Mouse (Mus musculus) cerebellum, adult 9-10 months (tissue): ENCODE data around the gene Shisa9.
"Not testable (repeated sequence)": the region's sequence is repeated elsewhere in the genome, so short reads cannot be mapped to it uniquely, and the experiment has no call there.

Experiments
- DNase-seq: peaks from one replicate; pipeline ENCODE4 v3.0.0; 2022

Shisa9 gene

GRCm38 (mm10) chr16:11983616-11984270, at the start of gene Shisa9:
Shisa9 (plus strand) TSS chr16:11984113.
- no peak for DNase-seq

GRCm38 (mm10) chr16:11940477-11940876, 43.4 kb upstream of the Shisa9 start:
- DNase-seq: peak; percentile 70

DNA sequence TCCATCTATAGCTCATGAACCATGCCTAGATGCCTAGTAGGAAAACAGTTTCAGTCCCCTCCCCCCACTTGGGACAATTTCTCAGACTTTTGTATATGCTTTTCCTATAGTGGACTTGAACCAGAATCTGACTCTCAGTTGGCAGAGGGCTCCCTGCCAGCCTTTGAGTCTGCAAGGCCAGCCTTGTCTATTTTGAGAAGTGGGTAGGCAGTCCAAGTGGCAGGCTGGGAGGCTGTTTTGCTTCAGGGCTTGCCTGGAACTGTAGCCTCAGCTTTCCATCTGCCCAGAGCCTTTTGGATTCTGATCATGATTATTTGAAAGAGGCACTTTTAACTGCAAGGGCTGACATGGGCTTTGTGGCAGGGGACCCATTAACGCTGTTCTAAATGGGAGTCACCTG, 23.2 kb upstream of the Shisa9 start:
- DNase-seq: peak; percentile 15

- no peak for DNase-seq
Observed at GRCm38 (mm10) chr16:11966041-11966440, 17.9 kb upstream of the Shisa9 start.

DNA sequence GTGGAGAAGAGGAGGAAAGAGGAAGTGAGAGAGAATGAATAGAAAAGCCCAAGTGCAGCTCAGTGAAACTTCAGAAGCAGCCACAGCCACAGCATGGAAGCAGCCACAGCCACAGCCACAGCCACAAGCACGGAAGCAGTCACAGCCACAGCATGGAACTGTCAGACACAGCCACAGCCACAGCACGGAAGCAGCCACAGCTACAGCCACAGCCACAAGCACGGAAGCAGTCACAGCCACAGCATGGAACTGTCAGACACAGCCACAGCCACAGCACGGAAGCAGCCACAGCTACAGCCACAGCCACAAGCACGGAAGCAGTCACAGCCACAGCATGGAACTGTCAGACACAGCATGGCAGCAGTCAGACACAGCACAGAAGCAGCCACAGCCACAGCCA, 17.1 kb upstream of the Shisa9 start:
- DNase-seq: not testable (repeated sequence)

- DNase-seq: no peak
Observed at GRCm38 (mm10) chr16:11967579-11967978, 16.3 kb upstream of the Shisa9 start.

DNA sequence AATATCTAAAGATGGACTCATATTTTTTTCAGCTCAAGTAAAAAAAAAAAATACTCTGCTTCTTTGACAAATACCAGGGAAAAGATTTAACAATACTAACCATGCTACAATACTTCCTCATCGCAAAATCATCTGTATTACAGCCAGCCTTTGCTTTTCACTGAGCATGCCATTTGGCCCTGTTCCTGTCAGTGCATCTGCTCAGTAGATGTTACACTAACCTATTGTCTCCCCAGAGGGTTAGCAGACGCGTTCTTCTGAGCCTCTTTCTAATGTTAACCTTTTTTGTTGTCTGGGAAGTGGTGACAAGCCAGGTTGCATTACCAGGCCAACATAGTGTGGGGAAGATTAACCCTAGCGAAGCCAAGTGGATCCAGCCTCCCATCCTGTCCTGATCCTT, 10.2 kb upstream of the Shisa9 start:
- no peak for DNase-seq

GRCm38 (mm10) chr16:11976737-11977136, 7.2 kb upstream of the Shisa9 start:
- no peak for DNase-seq

DNA sequence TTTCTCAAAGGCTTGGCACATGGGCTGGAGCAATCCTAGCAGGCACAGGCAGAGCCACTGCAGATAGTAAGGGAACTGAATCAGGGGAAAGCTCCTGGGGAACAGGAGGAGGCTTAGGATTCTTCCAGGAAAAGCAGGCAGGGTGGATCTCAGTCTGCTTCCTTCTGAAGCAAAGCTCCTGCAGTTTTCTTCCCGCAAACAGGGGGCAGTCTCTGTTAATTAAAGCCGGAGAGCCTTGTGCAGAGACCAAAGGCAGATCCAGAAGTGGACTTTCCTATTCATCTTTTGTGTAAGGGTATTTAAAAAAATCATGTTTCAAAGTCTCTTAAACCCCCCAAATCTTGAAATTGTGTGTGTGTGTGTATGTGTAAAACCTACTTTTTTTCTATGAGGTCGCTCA, 3.1 kb upstream of the Shisa9 start:
- no peak for DNase-seq

DNA sequence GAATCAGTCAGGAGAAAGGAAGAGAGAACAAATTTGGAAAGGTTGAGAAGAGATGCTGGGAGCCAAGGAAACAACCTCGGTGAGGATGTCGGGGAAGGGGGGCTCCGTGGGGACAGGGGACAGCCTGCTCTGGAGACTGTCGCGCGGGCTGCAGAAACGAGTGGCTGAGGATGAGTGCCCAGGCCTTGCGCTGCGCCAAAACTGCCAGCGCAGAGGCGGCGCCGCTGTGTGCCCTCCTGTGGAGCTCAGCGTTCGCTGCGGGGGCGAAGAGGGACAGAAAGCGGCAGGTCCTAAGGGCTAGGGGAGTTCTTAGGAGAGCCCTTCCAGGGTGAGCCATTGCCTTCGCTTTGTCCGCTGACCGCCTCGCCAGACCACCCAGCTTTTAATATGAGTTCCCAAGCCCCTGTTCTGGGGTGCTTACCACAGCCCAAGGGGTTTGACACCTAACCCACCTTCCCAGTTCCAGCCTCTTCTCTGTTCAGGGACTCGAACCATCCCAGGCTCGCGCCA, 752 bp upstream of the Shisa9 start:
- no peak for DNase-seq

DNA sequence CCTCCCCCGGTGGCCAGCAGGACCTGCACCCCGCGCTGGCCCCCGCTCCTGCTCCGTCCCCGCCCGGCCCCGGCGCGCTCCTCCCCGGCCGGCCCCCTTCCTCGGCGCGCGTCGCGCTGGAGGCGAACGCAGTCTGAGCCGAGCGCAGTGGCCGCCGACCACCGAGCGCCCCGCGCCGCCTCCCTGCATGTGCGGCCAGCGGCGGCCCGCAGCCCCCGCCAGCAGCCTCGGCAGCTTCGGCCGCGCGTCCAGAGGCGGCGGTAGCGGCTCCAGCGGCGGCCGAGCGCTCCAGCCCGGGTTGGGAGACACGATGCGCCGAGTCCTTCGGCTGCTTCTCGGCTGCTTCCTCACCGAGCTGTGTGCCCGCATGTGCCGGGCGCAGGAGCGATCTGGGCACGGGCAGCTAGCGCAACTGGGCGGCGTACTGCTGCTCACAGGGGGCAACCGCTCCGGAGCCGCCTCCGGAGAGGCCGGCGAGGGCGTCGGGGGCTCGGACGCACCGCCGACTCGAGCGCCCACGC, 418 bp downstream of the Shisa9 start:
- no peak for DNase-seq

DNA sequence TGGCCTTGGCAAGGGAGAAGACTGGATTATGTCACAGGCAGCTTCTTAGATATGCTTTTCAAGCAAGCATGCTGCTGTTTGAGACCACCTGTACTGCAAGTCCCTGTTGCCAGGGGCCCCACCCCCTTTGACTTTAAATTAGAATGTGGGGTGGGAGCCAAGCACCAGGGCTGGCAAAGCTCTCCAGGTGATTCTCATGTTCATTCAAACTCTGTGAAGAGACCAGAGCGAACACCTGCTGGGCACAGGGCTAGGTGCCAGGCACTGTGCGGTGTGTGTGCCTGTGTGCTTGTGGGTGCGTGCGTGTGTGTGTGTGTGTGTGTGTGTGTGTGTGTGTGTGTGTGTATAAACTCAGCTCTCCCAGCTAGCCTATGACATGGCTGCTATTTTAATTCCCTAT, 3.1 kb downstream of the Shisa9 start:
- DNase-seq: no peak

DNA sequence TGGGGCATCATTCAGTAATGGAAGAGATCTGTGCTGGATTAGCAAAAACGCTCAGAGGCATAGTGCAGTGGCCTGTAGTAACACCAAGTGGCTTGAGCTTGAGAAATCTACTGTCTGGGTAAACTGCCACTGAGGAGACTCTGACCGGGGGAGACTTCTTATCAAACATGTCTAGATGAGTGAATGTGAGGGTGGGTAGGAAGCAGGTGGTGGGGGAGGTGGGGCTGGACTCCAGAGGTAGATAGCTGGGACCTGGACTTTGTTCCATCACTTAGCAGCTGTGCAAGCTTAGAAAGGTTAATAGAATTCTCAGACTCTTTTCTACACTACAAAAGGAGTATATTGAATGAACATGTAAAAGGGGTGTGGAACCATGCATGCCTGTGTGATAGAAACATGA, 21.3 kb downstream of the Shisa9 start:
- no peak for DNase-seq

DNA sequence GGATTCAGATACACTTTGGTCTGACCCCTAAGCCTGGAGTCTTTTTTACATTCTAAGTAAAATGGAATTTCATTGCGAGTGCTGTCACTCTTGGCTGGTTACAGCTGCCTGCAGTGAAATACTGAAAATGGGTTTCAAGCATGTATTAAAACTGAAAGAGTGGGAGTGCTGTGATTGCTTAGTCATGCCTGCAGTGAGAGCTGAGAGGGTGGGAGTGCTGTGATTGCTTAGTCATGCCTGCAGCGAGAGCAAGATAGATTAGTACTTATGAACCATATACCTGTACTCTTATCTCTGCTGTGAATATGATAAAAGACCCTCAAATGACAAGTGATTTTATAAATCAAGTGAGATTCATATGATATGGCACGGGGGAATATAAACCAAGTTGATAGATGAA, 26.2 kb downstream of the Shisa9 start:
- DNase-seq: no peak

GRCm38 (mm10) chr16:12012747-12013146, 28.8 kb downstream of the Shisa9 start:
- no peak for DNase-seq

- DNase-seq: no peak
Observed at GRCm38 (mm10) chr16:12014523-12014922, 30.6 kb downstream of the Shisa9 start.

- no peak for DNase-seq
Observed at GRCm38 (mm10) chr16:12017921-12018618, 34.2 kb downstream of the Shisa9 start.

DNA sequence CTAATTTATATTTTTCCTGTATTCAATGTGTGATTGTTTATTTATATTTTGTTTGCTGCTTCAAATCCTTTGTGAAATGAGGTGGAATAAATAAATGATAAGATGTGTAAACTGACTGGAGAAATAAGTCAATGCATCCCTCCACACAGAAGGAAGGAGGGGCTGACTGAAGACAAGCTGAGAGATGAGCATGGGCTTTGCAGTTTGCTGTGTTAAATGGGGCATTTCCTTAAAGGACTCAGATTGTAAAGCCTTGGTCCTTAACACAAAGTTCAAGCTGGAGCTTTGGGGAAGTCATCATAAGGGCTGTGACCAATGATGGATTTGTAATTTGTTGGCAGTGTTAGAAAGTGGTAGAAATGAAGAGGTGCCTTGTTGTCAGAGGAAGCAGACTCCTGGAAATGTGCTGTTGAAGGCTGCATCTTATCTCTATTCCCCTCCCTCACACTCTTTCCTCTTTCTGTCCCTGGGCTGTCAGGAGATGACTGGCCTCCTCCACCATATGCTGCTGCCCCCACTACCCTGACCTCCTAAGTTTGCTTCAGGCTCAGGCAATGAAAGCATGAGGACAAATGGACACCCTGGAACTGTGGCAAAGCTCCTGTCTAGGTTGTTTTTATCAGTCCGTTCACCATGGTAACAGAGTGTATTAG, 36.3 kb downstream of the Shisa9 start:
- DNase-seq: no peak

- no peak for DNase-seq
Observed at GRCm38 (mm10) chr16:12032441-12032840, 48.5 kb downstream of the Shisa9 start.

- DNase-seq: peak; percentile 8
Observed at GRCm38 (mm10) chr16:12034868-12035267, 51.0 kb downstream of the Shisa9 start.

DNA sequence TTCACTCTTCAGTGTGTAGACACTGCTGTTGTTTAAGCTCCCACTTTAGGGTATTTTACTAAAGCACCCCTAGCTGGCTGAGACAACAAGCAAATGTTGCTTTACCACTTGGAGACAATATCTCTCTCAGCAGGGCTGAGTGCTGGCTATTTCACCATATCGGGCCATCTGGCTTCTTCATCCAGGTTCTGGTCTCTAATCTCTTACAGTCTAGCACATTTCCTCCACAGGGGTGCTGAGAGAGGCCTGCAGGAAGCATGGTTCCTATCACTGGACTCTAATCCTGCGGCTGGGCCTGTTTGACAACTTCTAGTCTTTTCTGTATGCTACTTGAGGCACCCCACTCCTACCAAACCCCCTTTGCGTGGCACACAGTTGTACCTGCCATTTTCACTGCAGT, 51.7 kb downstream of the Shisa9 start:
- DNase-seq: no peak

DNA sequence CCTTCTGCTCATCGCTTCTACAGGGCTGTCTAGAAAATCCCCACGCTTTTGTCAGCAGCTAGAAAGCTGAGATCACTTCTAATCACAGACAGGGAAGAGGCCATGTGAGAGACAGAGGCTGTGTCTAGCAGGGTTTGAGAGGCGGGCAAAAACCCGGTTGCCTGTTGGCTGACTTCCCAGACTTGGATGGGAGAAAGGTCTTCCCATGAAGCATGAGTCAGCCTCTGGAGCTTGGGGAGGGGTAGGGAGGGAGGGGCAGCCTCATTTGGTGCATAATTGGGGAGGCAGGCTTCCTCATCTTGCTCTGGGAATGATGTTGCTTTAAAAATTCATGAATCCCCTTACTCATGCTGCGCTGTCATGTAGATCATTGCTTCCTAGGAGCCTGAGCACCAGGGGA, 57.0 kb downstream of the Shisa9 start:
- peak; percentile 8 for DNase-seq

DNA sequence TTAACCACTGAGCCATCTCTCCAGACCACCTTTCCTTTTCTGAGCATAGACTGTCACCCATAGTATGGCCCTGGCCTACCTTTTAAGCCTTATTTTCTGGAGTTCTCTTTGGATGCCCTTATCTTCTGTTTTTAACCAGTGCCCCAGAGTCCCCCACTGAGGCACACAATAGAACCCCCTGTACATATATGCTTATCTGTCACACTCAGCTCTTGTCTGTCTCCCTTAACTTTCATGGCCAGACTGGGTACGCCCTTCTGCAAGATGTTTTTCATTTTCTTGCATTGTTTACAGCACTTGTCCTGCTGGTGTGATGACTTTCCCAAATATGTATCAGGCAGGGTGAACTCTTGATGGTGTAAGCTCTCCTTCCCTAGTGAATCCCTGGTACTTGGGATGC, 68.1 kb downstream of the Shisa9 start:
- no peak for DNase-seq

GRCm38 (mm10) chr16:12072573-12072972, 88.7 kb downstream of the Shisa9 start:
- no peak for DNase-seq
